Mouse (Mus musculus) myocyte (in vitro differentiated cells): Measurements from ENCODE around the gene Slc22a23. TPM values are rescaled to one million over a fixed set of nuclear protein-coding genes. Genes with fewer than 3 reads are reported as not detected.

Experiments
- H3K27me3 ChIP-seq: one replicate; pipeline ENCODE4 v1.6.1; 2011; ENCODE audit not compliant: control insufficient read depth, insufficient read depth, insufficient read length
- H3K36me3 ChIP-seq: one replicate; pipeline ENCODE4 v1.6.1; 2011; ENCODE audit not compliant: control insufficient read depth, insufficient read depth
- H3K4me2 ChIP-seq: one replicate; pipeline ENCODE4 v1.6.1; 2011; ENCODE audit warnings: low read depth, control low read depth
- H3K4me3 ChIP-seq: one replicate; pipeline ENCODE4 v1.5.1; 2011; ENCODE audit warnings: mild to moderate bottlenecking, control low read depth, moderate library complexity
- H3K79me2 ChIP-seq: one replicate; pipeline ENCODE4 v1.6.1; 2011; ENCODE audit not compliant: control insufficient read depth, insufficient read depth
- H3ac ChIP-seq: one replicate; pipeline ENCODE4 v1.6.1; 2011; ENCODE audit not compliant: control insufficient read depth, insufficient read length
- CEBPB ChIP-seq: IDR thresholded peaks from 2 replicates; pipeline ENCODE4 v1.6.1; 2011; ENCODE audit warnings: mild to moderate bottlenecking, moderate library complexity; ENCODE audit not compliant: poor library complexity, insufficient read depth, severe bottlenecking
- E2F4 ChIP-seq: IDR thresholded peaks from one replicate; pipeline ENCODE4 v1.6.1; 2011; ENCODE audit warnings: mild to moderate bottlenecking, control low read depth, moderate library complexity; ENCODE audit not compliant: insufficient read depth
- MAX ChIP-seq: IDR thresholded peaks from one replicate; pipeline ENCODE4 v1.6.1; 2011; ENCODE audit warnings: low read depth, mild to moderate bottlenecking, control low read depth
- MYOD1 ChIP-seq, 3 experiments: IDR thresholded peaks; one replicate each; pipeline ENCODE4 v1.6.1; 2011; ENCODE audit warnings: control low read depth in 2 of 3, low read depth in 2 of 3, mild to moderate bottlenecking in 2 of 3, moderate library complexity in 1 of 3; ENCODE audit not compliant: insufficient read length in 2 of 3, control insufficient read depth in 1 of 3
- MYOG ChIP-seq, 3 experiments: IDR thresholded peaks; one replicate each; pipeline ENCODE4 v1.6.1; 2011; ENCODE audit warnings: control low read depth in 2 of 3, low read depth in 2 of 3, mild to moderate bottlenecking in 2 of 3; ENCODE audit not compliant: insufficient read length in 2 of 3, control insufficient read depth in 1 of 3, insufficient read depth in 1 of 3
- POLR2A ChIP-seq: IDR thresholded peaks from one replicate; pipeline ENCODE4 v1.6.1; 2011; ENCODE audit warnings: low read depth, mild to moderate bottlenecking, control low read depth, moderate library complexity; ENCODE audit not compliant: insufficient read length
- POLR2AphosphoS2 ChIP-seq: IDR thresholded peaks from one replicate; pipeline ENCODE4 v1.6.1; 2011; ENCODE audit warnings: low read depth, control low read depth; ENCODE audit not compliant: insufficient read length
- REST ChIP-seq: IDR thresholded peaks from one replicate; pipeline ENCODE4 v1.6.1; 2011; ENCODE audit warnings: mild to moderate bottlenecking, control low read depth, moderate library complexity; ENCODE audit not compliant: insufficient read depth, insufficient read length
- SRF ChIP-seq: IDR thresholded peaks from one replicate; pipeline ENCODE4 v1.6.1; 2011; ENCODE audit warnings: low read depth; ENCODE audit not compliant: control insufficient read depth, insufficient read length
- TCF12 ChIP-seq: IDR thresholded peaks from one replicate; pipeline ENCODE4 v1.6.1; 2011; ENCODE audit warnings: mild to moderate bottlenecking, control low read depth; ENCODE audit not compliant: poor library complexity, insufficient read depth, severe bottlenecking
- TCF3 ChIP-seq: IDR thresholded peaks from one replicate; pipeline ENCODE4 v1.6.1; 2011; ENCODE audit warnings: low read depth, control low read depth; ENCODE audit not compliant: insufficient read length
- USF1 ChIP-seq: IDR thresholded peaks from one replicate; pipeline ENCODE4 v1.6.1; 2011; ENCODE audit warnings: low read depth, mild to moderate bottlenecking, control low read depth, moderate library complexity
- polyA plus RNA-seq: library from polyadenylated mRNA; unstranded; fragments of >200 nt; fragmentation: generic; extraction: Trizol; gene quantifications from one replicate; pipeline ENCODE4 v1.2.1, GENCODE M21; 2012; ENCODE audit warnings: missing spikeins

Gene Slc22a23
- polyA plus RNA-seq, 1 experiment: 8.5 TPM

DNA sequence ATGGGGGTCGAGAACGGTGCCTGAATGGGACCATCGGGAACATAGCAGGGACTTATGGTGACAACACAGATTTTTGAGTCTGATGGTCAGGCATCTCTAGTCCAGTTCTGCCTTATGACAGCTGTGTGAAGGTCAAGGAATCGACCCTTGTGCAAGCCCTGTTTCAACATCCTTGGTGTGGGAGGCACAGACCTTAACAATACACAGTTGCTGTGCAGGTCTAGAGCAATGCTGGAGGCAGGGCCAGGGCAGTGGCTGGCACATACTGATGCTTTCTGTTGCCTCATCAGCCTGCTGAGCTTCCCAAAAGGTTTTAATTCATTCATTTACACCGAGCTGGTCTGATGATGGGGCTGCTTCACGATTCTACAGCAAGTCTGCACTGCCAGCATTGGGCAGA is 28.5 kb downstream of the Slc22a23 start:
- no peaks in the 10 kb centered on the region for H3K79me2 ChIP-seq
- no peak overlapping the region for H3K4me2 ChIP-seq
- H3K4me3 ChIP-seq: no peak overlapping the region
- H3ac ChIP-seq: no peak overlapping the region
- H3K36me3 ChIP-seq: no peaks in the 10 kb centered on the region
- no peaks in the 10 kb centered on the region for H3K27me3 ChIP-seq
- no peak for TF ChIP-seq USF1
- TF ChIP-seq POLR2A: no peak
- TF ChIP-seq REST: no peak
- TF ChIP-seq MAX: no peak
- no peak for TF ChIP-seq TCF3
- no peak for TF ChIP-seq E2F4
- TF ChIP-seq TCF12: no peak
- TF ChIP-seq SRF: no peak
- TF ChIP-seq MYOG (IDR thresholded peaks at IDR 0.05; ENCODE audit: control insufficient read depth in 1 of 3, insufficient read depth in 1 of 3, insufficient read length in 2 of 3, low read depth in 2 of 3): no peak
- TF ChIP-seq MYOD1 (IDR thresholded peaks at IDR 0.05; ENCODE audit: control insufficient read depth in 1 of 3, insufficient read length in 2 of 3, low read depth in 2 of 3): no peak
- TF ChIP-seq CEBPB: no peak
- TF ChIP-seq POLR2AphosphoS2: no peak

DNA sequence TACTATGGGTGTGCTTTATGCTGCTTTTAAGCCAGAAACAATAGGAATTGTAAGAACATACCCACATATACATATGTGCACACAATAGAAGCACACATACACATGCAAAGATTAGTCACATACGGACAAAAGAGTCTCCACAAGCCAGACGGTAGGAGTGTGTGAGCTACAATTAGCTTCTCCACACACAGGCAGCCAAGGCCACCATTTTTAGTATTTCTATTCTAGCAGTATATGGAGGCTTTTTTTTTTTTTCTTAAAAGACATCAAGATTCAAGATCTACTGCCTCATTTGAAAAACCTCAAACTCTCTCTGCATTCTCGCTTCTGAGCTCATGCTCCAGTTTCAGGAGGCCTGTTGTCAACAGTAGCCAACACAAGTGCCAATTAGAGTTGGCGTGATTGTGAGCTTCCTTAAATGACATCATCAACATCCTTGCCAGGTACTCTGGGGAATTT is 31.9 kb downstream of the Slc22a23 start:
- Histone ChIP-seq H3K79me2 (no peaks in the 10 kb centered on the region), H3K27me3 (no peaks in the 10 kb centered on the region), H3K4me2 (no peak overlapping the region), H3K36me3 (no peaks in the 10 kb centered on the region), H3K4me3 (no peak overlapping the region), H3ac (no peak overlapping the region)
- no peak for TF ChIP-seq TCF3
- no peak for TF ChIP-seq POLR2A
- no peak for TF ChIP-seq TCF12
- no peak for TF ChIP-seq POLR2AphosphoS2
- no peak for TF ChIP-seq USF1
- TF ChIP-seq MYOD1 (IDR thresholded peaks at IDR 0.05; ENCODE audit: control insufficient read depth in 1 of 3, insufficient read length in 2 of 3, low read depth in 2 of 3): no peak
- TF ChIP-seq CEBPB: no peak
- no peak for TF ChIP-seq SRF
- no peak for TF ChIP-seq MAX
- TF ChIP-seq MYOG (IDR thresholded peaks at IDR 0.05; ENCODE audit: control insufficient read depth in 1 of 3, insufficient read depth in 1 of 3, insufficient read length in 2 of 3, low read depth in 2 of 3): no peak
- no peak for TF ChIP-seq E2F4
- TF ChIP-seq REST: no peak

DNA sequence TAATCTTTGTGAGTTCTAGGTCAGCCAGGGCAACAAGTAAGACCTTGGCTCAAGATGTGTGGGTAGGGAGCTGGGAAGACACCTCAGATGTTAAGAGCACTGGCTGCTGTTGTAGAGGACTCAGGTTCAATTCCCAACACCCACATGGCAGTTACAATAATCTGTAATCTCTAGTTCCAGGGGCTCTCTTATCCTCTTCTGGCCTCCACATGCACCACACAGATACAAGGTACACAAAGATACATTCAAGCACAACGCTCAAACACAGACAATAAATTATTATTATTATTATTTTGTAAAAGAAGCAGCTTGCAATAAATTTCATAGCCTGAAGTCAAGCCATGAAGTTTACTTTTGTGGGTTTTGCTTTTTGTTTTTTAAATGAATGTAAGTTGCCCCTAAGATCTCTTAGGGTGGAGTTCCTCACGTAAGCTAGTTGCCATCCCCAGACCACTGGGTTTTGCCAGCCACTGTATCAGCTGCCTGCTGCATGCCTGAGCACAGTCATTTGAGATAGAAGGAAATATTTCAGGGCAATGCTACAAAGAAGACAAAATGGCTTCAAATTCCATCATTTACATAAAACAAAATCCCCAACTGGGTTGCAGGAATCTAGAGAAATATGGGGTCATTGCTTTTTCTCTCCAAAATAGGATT is 32.5 kb downstream of the Slc22a23 start:
- H3K36me3 ChIP-seq: no peaks in the 10 kb centered on the region
- TF ChIP-seq MYOD1 (IDR thresholded peaks at IDR 0.05; ENCODE audit: control insufficient read depth in 1 of 3, insufficient read length in 2 of 3, low read depth in 2 of 3) (no peak), SRF (no peak), POLR2A (no peak), MAX (no peak), POLR2AphosphoS2 (no peak), USF1 (no peak), MYOG (IDR thresholded peaks at IDR 0.05; ENCODE audit: control insufficient read depth in 1 of 3, insufficient read depth in 1 of 3, insufficient read length in 2 of 3, low read depth in 2 of 3) (no peak), TCF12 (no peak), CEBPB (no peak), E2F4 (no peak), REST (no peak), TCF3 (no peak)
- no peaks in the 10 kb centered on the region for H3K79me2 ChIP-seq
- H3K27me3 ChIP-seq: no peaks in the 10 kb centered on the region
- no peak overlapping the region for H3ac ChIP-seq
- no peak overlapping the region for H3K4me3 ChIP-seq
- H3K4me2 ChIP-seq: no peak overlapping the region

DNA sequence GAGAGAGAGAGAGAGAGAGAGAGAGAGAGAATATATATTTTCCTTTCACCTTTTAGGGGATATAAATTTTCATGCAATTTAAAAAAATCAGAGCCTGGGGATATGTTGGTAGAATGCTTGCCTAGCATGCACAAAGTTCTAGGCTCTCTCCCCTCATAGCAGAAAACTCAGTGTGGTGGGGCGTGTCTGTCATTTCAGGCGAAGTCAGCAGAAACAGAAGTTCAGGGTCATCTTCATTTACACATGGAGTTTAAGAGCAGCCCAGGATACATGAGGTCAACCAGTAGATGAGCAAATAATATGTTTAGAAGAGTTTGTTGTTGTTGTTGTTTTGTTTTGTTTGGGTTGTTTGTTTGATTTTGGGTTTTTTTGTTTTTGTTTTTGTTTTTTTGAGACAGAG is 33.4 kb downstream of the Slc22a23 start:
- Histone ChIP-seq H3ac (no peak overlapping the region), H3K79me2 (no peaks in the 10 kb centered on the region), H3K4me2 (no peak overlapping the region), H3K36me3 (no peaks in the 10 kb centered on the region), H3K4me3 (no peak overlapping the region), H3K27me3 (no peaks in the 10 kb centered on the region)
- TF ChIP-seq POLR2A (no peak), E2F4 (no peak), TCF3 (no peak), POLR2AphosphoS2 (no peak), TCF12 (no peak), REST (no peak), SRF (no peak), MYOD1 (IDR thresholded peaks at IDR 0.05; ENCODE audit: control insufficient read depth in 1 of 3, insufficient read length in 2 of 3, low read depth in 2 of 3) (no peak), MAX (no peak), USF1 (no peak), CEBPB (no peak), MYOG (IDR thresholded peaks at IDR 0.05; ENCODE audit: control insufficient read depth in 1 of 3, insufficient read depth in 1 of 3, insufficient read length in 2 of 3, low read depth in 2 of 3) (no peak)

DNA sequence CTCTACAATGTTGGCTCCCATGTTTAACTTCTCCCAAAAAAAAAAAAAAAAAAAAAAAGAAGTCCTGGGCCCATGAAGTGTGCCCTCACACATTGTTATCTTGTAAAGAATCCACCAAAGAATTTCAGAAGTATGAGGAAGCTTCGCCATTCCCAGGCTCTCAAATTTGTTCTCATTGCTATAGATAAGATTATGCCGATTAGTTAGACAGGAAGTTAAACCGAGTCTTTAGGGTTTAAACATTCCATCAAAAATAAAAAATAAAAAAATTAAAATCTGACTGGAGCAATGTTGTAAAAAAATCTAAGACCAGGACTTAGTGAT is 36.4 kb downstream of the Slc22a23 start:
- Histone ChIP-seq H3K27me3 (no peaks in the 10 kb centered on the region), H3K36me3 (no peaks in the 10 kb centered on the region), H3K79me2 (no peaks in the 10 kb centered on the region), H3K4me3 (no peak overlapping the region), H3ac (no peak overlapping the region), H3K4me2 (no peak overlapping the region)
- no peak for TF ChIP-seq TCF3
- no peak for TF ChIP-seq CEBPB
- no peak for TF ChIP-seq POLR2A
- TF ChIP-seq E2F4: no peak
- no peak for TF ChIP-seq MAX
- TF ChIP-seq TCF12: no peak
- TF ChIP-seq SRF: no peak
- no peak for TF ChIP-seq POLR2AphosphoS2
- TF ChIP-seq MYOD1 (IDR thresholded peaks at IDR 0.05; ENCODE audit: control insufficient read depth in 1 of 3, insufficient read length in 2 of 3, low read depth in 2 of 3): no peak
- no peak for TF ChIP-seq MYOG (IDR thresholded peaks at IDR 0.05; ENCODE audit: control insufficient read depth in 1 of 3, insufficient read depth in 1 of 3, insufficient read length in 2 of 3, low read depth in 2 of 3)
- TF ChIP-seq USF1: no peak
- no peak for TF ChIP-seq REST
